Mouse (Mus musculus): ENCODE results near the gene Slc12a3. TPM values are rescaled to one million over a fixed set of nuclear protein-coding genes. Genes with fewer than 3 reads are reported as not detected.

The Slc12a3 gene
- polyA plus RNA-seq, 1 experiment from 2014 or later: 0.07 TPM

DNA sequence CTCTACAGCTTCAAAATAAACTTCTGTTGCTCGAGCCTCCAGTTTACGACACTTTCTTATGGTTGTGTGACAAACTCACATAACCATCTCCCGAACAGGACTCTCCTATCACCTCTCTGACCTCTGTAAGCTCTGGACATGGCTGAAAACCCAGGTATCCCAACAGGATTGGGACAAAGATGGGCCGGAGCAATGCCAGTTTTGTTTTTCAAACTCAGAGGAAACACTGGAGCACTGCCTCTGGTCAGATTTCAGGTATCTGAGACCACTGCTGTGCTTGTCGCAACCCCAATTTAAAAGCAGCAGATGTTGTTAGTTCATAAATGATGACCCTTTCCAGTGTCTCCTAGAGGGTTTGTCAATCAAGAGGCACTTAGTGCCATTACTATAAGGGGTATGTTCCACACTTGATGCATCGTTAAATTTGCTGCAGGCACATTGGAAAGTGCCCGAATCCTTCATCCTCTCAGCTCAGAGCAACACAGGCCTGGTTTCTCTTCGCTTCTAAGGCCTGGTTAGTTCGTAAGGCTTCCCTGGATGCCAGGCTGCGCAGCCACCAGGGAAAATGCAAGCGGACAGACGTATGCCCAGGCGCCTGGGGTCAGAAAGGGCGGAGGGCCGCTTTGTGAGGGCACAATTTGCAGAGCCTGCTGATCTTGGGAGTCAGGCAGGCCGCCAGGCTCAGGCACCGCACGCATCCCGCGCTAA lies 56.7 kb downstream of the Slc12a3 start:
- Histone ChIP-seq H3K4me2 (ENCODE audit: low read length) (peak overlapping the region; percentile 93), H3K4me3 (replicated peaks; ENCODE audit: low read depth, low read length) (peak overlapping the region; percentile 82), H3K9ac (replicated peaks; ENCODE audit: low read length) (peak overlapping the region; percentile 95), H3K4me1 (ENCODE audit: control insufficient read depth, insufficient read depth, low read length) (peaks cover 13% of the 10 kb centered on the region), H3K9me3 (ENCODE audit: control insufficient read depth, low read length) (no peaks in the 10 kb centered on the region), H3K36me3 (ENCODE audit: control insufficient read depth, insufficient read depth, low read length) (peaks cover 14% of the 10 kb centered on the region), H3K27ac (replicated peaks; ENCODE audit: low read depth, low read length) (peak overlapping the region; percentile 96), H3K27me3 (ENCODE audit: control insufficient read depth, insufficient read depth, low read length) (no peaks in the 10 kb centered on the region)
- 29% methylated on average over 20 of the region's 20 CpGs for WGBS
- DNase-seq: no peak
- peak; percentile 12; the same call in 1 of the 2 replicates for ATAC-seq (ENCODE audit: low FRiP score, low TSS enrichment)

DNA sequence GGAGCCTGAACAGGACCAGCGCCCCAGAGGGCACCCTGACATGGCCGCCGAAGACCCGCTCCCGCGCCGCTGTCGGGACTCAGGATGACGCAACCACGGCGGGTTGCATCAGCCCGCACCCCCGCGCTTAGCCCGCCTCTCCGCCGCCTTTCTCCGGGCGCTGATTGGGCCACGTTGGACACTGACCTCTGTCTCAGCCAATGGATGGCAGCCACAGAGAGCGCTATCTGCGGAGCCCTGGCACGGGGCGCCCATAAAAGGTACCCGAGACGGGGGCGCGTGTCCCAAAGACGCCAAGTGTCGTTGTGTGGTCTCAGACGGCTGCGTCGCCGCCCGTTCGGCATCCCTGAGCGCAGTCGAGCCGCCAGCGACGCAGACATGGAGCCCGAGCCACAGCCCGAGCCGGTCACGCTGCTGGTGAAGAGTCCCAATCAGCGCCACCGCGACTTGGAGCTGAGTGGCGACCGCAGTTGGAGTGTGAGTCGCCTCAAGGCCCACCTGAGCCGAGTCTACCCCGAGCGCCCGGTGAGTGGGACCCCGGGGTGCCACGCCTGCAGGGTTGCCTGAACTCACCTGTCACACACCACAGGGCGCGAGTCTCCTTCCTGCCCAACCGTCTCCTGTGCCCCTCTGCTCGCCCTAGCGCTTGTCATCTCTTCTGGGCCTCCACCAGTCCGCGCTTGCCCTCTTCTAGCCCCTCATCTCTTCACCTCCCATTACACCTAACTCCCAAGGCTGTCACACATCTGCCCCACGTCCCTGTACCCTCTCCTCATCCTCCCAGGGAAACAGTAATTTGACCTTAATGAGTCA lies 57.4 kb downstream of the Slc12a3 start, which contains the start of gene Herpud1:
Gene Herpud1 (plus strand): TSS at position 225 of the 813 bp plus-strand sequence.
- Histone ChIP-seq H3K27ac (replicated peaks; ENCODE audit: low read depth, low read length) (peak within 1 kb of the TSS; percentile 96), H3K4me2 (ENCODE audit: low read length) (peak within 1 kb of the TSS; percentile 93), H3K9me3 (ENCODE audit: control insufficient read depth, low read length) (no peaks in the 10 kb centered on the region), H3K36me3 (ENCODE audit: control insufficient read depth, insufficient read depth, low read length) (peaks cover 22% of the 10 kb centered on the region), H3K9ac (replicated peaks; ENCODE audit: low read length) (peak within 1 kb of the TSS; percentile 95), H3K4me1 (ENCODE audit: control insufficient read depth, insufficient read depth, low read length) (peaks cover 13% of the 10 kb centered on the region), H3K4me3 (replicated peaks; ENCODE audit: low read depth, low read length) (peak within 1 kb of the TSS; percentile 82), H3K27me3 (ENCODE audit: control insufficient read depth, insufficient read depth, low read length) (no peaks in the 10 kb centered on the region)
- ATAC-seq (ENCODE audit: low FRiP score, low TSS enrichment) (peak; percentile 99), DNase-seq (peak; percentile 98)
- WGBS: under 1% methylated on average over 65 of the region's 65 CpGs

DNA sequence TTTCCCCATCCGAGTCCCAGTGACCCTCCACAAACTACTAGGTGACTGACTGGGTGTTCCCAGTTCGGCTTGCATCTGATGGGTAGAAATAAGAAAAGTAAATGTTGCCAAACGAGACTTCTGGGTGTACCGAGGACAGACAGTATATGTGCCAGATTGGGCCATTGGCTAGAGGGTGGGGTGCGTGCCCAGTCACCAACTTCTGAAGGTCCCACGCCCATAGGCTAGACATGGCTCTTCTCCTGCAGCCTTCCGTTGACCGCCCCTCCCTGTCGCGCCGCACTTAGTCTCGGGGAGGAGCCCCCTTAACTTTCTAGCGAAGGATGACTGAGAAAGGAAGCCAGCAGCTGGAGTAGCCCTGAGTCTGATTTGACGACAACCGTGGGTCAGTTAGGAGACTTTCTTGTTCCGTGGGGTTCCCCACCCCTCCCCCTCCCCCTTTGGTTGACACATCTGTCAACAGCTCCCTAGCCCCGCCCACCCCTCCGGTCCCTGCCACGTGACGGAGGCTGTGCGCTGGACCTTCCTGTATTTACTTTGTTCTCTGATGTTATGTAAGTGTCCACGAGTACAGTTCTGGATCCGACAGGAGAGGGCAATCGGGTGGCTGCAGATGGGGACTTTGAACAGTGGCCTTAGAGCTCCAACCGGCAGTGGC lies 58.2 kb downstream of the Slc12a3 start:
- under 1% methylated on average over 25 of the region's 25 CpGs for WGBS
- ATAC-seq (ENCODE audit: low FRiP score, low TSS enrichment): 0 out of 2 replicates have a peak, but pooled peaks have one; percentile 32
- peak overlapping the region; percentile 82 for H3K4me3 ChIP-seq (replicated peaks; ENCODE audit: low read depth, low read length)
- peak overlapping the region; percentile 93 for H3K4me2 ChIP-seq (ENCODE audit: low read length)
- peaks cover 13% of the 10 kb centered on the region for H3K4me1 ChIP-seq (ENCODE audit: control insufficient read depth, insufficient read depth, low read length)
- H3K36me3 ChIP-seq (ENCODE audit: control insufficient read depth, insufficient read depth, low read length): peaks cover 29% of the 10 kb centered on the region
- H3K9me3 ChIP-seq (ENCODE audit: control insufficient read depth, low read length): no peaks in the 10 kb centered on the region
- peak overlapping the region; percentile 95 for H3K9ac ChIP-seq (replicated peaks; ENCODE audit: low read length)
- H3K27ac ChIP-seq (replicated peaks; ENCODE audit: low read depth, low read length): peak overlapping the region; percentile 96
- H3K27me3 ChIP-seq (ENCODE audit: control insufficient read depth, insufficient read depth, low read length): no peaks in the 10 kb centered on the region
- peak; percentile 87 for DNase-seq

DNA sequence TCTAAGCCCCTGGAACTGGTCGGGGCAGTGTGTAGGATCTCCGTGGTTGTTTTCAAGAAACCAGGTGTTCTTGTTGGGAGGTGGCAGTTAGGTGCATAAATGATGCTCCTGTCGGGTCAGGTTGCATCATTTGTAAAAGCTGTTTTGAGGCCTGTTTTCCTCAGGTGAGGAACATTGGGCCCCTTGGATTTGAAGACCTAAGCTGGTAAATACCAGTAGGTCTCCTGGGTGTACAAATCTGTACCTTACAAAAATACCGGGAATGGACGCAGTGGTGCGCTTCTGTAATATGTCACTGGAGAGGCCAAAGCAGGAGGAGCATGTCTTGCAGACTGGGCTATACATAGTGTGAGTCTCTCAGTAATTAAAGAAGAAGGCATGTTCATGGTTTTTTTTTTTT lies 58.8 kb downstream of the Slc12a3 start:
- ATAC-seq (ENCODE audit: low FRiP score, low TSS enrichment) (no peak), DNase-seq (no peak)
- H3K27ac ChIP-seq (replicated peaks; ENCODE audit: low read depth, low read length): no peak overlapping the region
- no peaks in the 10 kb centered on the region for H3K9me3 ChIP-seq (ENCODE audit: control insufficient read depth, low read length)
- H3K36me3 ChIP-seq (ENCODE audit: control insufficient read depth, insufficient read depth, low read length): peaks cover 35% of the 10 kb centered on the region
- peak overlapping the region; percentile 82 for H3K4me3 ChIP-seq (replicated peaks; ENCODE audit: low read depth, low read length)
- H3K9ac ChIP-seq (replicated peaks; ENCODE audit: low read length): peak overlapping the region; percentile 95
- no peaks in the 10 kb centered on the region for H3K27me3 ChIP-seq (ENCODE audit: control insufficient read depth, insufficient read depth, low read length)
- H3K4me1 ChIP-seq (ENCODE audit: control insufficient read depth, insufficient read depth, low read length): peaks cover 13% of the 10 kb centered on the region
- 37% methylated on average over 6 of the region's 6 CpGs for WGBS
- H3K4me2 ChIP-seq (ENCODE audit: low read length): peak overlapping the region; percentile 93

DNA sequence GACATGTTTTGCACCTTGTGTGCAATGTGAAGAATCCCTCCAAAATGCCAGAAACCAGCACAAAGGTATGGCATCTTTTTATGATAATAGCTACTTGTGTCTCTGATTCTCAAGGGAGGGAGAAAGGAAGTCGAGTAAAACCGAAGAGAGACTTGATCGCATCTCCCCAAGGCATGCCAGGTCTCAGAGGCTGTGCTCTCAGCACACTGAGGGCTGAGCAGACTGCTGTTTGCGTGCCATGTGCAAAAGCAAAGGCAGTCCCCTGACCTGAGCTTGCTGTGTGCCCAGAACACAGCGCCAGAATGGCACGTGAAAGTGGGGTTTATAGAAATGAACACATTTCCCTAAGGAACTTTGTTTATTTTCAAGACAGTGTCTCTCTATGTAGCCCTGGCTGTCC lies 60.5 kb downstream of the Slc12a3 start:
- ATAC-seq (ENCODE audit: low FRiP score, low TSS enrichment): no peak
- DNase-seq: no peak
- no peak overlapping the region for H3K9ac ChIP-seq (replicated peaks; ENCODE audit: low read length)
- H3K27me3 ChIP-seq (ENCODE audit: control insufficient read depth, insufficient read depth, low read length): no peaks in the 10 kb centered on the region
- H3K4me3 ChIP-seq (replicated peaks; ENCODE audit: low read depth, low read length): no peak overlapping the region
- peaks cover 51% of the 10 kb centered on the region for H3K36me3 ChIP-seq (ENCODE audit: control insufficient read depth, insufficient read depth, low read length)
- WGBS: 90% methylated on average over 6 of the region's 6 CpGs
- no peak overlapping the region for H3K4me2 ChIP-seq (ENCODE audit: low read length)
- peaks cover 13% of the 10 kb centered on the region for H3K4me1 ChIP-seq (ENCODE audit: control insufficient read depth, insufficient read depth, low read length)
- no peaks in the 10 kb centered on the region for H3K9me3 ChIP-seq (ENCODE audit: control insufficient read depth, low read length)
- no peak overlapping the region for H3K27ac ChIP-seq (replicated peaks; ENCODE audit: low read depth, low read length)

DNA sequence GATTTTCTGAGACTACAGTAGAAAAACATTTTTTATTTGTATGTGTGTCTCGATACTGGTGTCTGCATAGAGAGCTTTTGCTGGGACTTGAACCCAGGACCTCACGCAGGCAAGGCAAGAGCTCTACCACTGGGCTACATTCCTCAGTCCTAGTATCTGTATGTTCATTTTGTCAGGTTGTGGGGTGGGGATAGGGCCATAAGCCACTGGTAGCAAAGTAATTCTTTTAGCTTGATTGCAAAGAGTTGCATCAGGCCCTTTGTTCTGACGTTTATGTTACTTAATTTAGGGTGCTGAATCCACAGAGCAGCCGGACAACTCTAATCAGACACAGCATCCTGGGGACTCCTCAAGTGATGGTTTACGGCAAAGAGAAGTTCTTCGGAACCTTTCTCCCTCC lies 61.4 kb downstream of the Slc12a3 start:
- H3K27me3 ChIP-seq (ENCODE audit: control insufficient read depth, insufficient read depth, low read length): no peaks in the 10 kb centered on the region
- DNase-seq (no peak), ATAC-seq (ENCODE audit: low FRiP score, low TSS enrichment) (no peak)
- WGBS: 95% methylated on average over 6 of the region's 6 CpGs
- no peaks in the 10 kb centered on the region for H3K9me3 ChIP-seq (ENCODE audit: control insufficient read depth, low read length)
- no peak overlapping the region for H3K4me3 ChIP-seq (replicated peaks; ENCODE audit: low read depth, low read length)
- peaks cover 60% of the 10 kb centered on the region for H3K36me3 ChIP-seq (ENCODE audit: control insufficient read depth, insufficient read depth, low read length)
- no peak overlapping the region for H3K4me2 ChIP-seq (ENCODE audit: low read length)
- no peak overlapping the region for H3K27ac ChIP-seq (replicated peaks; ENCODE audit: low read depth, low read length)
- H3K4me1 ChIP-seq (ENCODE audit: control insufficient read depth, insufficient read depth, low read length): peaks cover 13% of the 10 kb centered on the region
- H3K9ac ChIP-seq (replicated peaks; ENCODE audit: low read length): no peak overlapping the region

DNA sequence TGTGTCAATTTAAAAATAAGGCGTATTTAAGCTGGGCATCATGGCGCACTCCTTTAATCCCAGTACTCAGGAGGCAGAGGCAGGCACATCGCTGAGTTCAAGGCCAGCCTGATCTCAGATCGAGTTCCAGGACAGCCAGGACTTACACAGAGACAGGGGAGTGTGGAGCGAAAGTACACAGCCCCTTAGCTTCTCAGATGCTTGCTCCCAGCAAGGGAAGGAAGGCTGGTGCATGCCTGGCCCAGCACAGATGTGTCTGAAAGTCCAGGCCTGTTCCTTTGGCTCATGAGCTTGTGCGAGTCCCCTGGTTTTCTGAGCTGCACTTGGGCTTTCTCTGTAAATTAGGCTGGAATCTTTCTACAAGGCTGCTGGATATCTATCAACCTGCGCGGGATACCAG lies 61.9 kb downstream of the Slc12a3 start:
- DNase-seq: no peak
- Histone ChIP-seq H3K4me2 (ENCODE audit: low read length) (no peak overlapping the region), H3K27ac (replicated peaks; ENCODE audit: low read depth, low read length) (no peak overlapping the region), H3K4me3 (replicated peaks; ENCODE audit: low read depth, low read length) (no peak overlapping the region), H3K27me3 (ENCODE audit: control insufficient read depth, insufficient read depth, low read length) (no peaks in the 10 kb centered on the region), H3K4me1 (ENCODE audit: control insufficient read depth, insufficient read depth, low read length) (peaks cover 8% of the 10 kb centered on the region; the same call in 1 of the 2 replicates), H3K9ac (replicated peaks; ENCODE audit: low read length) (no peak overlapping the region), H3K36me3 (ENCODE audit: control insufficient read depth, insufficient read depth, low read length) (peaks cover 64% of the 10 kb centered on the region), H3K9me3 (ENCODE audit: control insufficient read depth, low read length) (no peaks in the 10 kb centered on the region)
- ATAC-seq (ENCODE audit: low FRiP score, low TSS enrichment): no peak
- 96% methylated on average over 8 of the region's 8 CpGs for WGBS

DNA sequence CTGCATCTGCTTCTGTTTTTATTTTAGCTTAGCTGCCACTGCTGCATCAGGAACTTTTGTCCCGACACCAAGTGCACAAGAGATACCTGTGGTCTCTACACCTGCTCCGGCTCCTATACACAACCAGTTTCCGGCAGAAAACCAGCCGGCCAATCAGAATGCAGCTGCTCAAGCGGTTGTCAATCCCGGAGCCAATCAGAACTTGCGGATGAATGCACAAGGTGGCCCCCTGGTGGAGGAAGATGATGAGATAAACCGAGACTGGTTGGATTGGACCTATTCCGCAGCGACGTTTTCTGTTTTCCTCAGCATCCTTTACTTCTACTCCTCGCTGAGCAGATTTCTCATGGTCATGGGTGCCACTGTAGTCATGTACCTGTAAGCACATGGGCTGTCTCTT lies 63.1 kb downstream of the Slc12a3 start:
- Histone ChIP-seq H3K27ac (replicated peaks; ENCODE audit: low read depth, low read length) (no peak overlapping the region), H3K4me3 (replicated peaks; ENCODE audit: low read depth, low read length) (no peak overlapping the region), H3K27me3 (ENCODE audit: control insufficient read depth, insufficient read depth, low read length) (no peaks in the 10 kb centered on the region), H3K9me3 (ENCODE audit: control insufficient read depth, low read length) (no peaks in the 10 kb centered on the region), H3K9ac (replicated peaks; ENCODE audit: low read length) (no peak overlapping the region), H3K36me3 (ENCODE audit: control insufficient read depth, insufficient read depth, low read length) (peaks cover 71% of the 10 kb centered on the region), H3K4me2 (ENCODE audit: low read length) (no peak overlapping the region), H3K4me1 (ENCODE audit: control insufficient read depth, insufficient read depth, low read length) (peaks cover 8% of the 10 kb centered on the region; the same call in 1 of the 2 replicates)
- 80% methylated on average over 12 of the region's 12 CpGs for WGBS
- ATAC-seq (ENCODE audit: low FRiP score, low TSS enrichment) (no peak), DNase-seq (peak; percentile 55)

Measured in midbrain, embryonic 14.5 days (tissue).